Mouse (Mus musculus) MN1 (cell line): ENCODE data around the gene Ncam2.

ENCODE experiments used
- DNase-seq: peaks from one replicate; pipeline ENCODE4 v3.0.0-alpha.2; 2016; ENCODE audit warnings: low spot score

The Ncam2 gene

DNA sequence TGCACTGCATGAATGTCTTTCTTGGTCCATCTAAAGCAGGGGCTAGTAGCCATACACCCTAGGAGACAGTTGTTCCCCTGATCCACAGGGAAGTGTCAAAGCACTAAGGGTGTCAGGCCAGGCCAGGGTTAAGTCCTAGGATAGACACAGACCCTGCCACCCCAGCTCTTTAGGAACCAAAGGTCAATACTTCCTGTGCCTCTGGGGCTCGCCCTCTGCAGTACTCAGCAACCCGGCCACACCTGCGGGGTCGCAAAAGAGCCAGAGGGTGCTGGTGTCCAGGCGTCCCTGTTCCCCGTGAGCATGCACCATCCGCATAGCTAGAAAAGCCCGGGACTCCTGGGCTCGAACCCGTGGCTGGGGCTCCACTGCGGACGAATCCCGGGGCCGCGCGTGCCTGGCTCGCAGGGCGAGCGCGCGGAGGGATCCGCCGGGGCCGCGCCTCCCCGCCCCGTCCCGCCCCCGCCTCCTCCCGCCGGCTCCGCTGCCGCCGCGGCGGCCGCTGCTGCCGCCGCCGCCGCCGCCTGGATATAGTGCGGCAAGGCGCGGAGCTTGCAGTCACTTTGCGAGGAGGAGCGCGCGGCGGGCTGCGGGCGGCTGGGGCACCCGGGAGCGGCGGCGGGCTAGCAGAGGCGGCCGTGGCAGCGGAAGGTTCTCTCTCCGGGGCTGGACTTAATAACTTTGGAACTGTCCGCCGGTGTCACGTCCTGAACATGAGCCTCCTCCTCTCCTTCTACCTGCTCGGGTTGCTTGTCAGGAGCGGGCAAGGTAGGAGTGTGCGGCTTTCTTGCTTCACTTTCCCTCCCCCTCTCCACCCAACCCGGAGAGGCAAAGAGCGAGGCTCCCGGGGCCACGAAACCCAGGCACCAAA, at the start of gene Ncam2:
TSS of gene Ncam2 (plus strand) at position 497 of the 871 bp plus-strand sequence.
- DNase-seq = no peak

GRCm38 (mm10) chr16:81170828-81171227, 29.7 kb upstream of the Ncam2 start:
- no peak for DNase-seq

DNA sequence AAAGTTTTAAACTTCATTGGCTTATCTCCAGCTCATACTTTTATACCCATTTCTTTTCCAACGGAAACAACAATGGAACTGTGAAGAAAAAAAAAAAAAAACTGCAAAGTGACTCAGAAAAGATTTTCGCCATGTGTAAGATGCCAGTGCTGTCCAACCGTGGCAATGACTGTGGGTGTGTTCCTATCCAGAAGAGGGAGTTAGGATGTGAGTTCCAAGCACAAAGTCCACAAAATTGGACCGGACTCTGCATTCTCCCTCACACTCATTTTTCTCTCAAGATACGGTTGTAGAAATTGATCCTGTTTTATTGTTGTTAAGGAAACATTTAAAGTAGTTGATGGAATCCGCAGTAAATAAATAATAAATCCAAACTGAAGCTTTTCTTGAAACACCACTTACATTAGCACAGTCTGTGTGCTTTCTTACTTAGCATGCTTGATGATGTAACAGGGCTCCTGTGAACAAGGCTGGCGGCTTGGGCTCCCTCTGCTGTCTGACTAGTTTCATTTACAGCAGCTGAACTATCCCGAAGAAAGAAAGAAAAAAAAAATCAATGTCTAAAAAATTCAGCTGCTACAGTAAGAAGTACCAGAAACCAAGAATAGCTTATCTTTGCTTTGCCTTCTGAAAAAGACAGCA, 25.1 kb upstream of the Ncam2 start:
- DNase-seq = no peak

DNA sequence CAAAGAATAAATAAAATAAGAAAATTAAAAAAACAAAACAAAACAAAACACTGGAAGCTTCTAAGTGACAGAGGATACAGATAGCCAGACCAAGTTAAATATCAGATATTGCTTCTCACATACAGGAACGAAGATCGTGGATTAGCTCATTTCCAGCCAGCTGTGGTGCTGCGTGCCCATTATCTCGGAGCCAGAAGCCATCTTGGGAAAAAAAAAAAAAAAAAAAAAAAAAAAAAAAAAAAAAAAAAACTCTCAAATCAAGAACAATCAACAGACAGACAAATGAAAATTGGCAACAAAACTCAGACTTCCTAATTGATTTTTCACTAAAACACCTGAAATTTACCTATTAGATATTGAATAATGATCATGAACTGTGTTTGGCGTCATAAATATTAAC, 20.7 kb upstream of the Ncam2 start:
- DNase-seq = no peak

DNA sequence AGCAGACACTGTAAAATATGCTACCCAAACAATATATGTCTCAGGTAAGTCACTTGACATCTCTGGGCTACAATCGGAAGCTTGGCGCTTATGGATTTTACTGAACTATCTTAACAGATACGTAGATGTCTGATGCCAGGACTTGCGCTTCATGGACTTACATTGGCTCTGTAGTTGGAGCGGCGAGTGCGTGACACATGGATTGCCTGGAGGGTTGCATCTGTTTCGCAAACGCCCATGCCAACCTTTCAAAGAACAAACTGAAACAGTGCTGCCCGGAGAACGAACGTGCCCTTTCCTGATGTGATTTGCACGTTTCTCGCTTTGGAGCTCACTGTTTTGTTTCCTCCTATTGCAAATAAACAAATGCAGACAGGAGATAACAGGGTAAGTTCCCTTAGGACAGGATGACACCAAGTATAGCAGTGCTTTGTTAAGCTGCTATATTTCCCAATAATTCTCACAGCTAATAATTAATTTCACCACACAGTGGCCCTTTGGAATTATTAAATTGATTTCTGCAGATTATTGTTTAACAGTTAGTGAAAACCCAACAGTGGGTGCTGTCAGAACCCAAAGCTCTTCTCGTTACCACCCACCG, 12.8 kb upstream of the Ncam2 start:
- no peak for DNase-seq

GRCm38 (mm10) chr16:81191621-81192020, 8.9 kb upstream of the Ncam2 start:
- DNase-seq = no peak

DNA sequence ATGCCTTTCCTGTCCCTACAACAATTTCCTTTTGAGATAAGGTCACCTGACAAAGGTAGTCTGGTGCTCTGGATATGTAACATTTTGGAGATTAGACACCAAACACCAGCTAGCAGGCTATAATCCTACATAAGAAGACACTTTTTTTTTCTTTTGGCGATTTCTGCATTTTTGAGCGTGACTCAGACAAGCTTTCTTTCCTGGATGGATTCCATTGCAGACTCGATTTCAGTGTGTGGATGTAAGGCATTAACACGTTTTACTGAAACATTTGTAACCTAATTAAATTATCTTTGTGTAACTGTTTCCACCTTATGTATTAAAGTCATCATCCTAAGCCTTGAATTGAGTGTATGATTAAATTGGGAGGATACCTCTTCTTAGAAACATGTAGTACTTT, 7.9 kb upstream of the Ncam2 start:
- no peak for DNase-seq

GRCm38 (mm10) chr16:81199467-81199866, 1.0 kb upstream of the Ncam2 start:
- no peak for DNase-seq

DNA sequence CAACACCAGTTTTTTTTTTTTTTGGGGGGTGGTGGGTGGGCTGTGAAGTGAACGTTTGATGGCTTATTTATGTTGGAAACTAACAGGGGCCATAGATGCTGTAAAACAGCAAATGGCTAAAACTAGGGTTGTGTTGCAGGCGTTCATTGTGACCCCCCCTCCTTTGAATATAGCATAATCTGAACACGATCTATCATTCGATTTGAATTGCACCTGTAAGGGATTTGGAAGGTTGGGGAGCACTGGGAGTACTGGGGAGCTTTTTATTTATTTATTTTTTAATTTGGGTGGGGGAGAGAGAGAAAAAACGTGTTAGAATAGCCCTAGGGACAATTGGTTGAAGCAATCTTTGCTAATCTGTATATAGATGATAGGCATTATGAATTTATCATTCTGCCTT, 974 bp downstream of the Ncam2 start:
- DNase-seq = no peak

- DNase-seq = no peak
Observed at GRCm38 (mm10) chr16:81201992-81202391, 1.5 kb downstream of the Ncam2 start.

DNA sequence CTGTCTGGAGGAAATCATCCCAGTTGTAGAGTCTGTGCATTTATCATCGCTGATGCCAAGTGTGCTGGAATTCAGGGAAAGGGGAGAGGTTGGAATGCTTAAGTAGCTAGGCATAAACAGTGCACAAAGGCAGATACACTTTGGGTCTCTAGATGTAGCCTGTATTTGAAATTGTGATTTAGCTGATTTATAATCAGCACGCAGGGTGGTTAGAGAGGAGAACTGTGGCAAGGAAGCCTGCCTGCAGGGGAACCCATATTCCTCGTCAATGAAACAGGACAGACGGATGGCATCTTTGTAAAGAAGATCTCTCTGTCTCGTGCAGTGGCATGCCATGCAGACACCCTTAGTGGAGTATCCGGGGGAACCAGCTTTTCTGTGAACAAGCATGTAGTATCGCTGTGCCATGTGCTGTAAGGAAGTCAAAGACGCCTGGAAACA, 2.2 kb downstream of the Ncam2 start:
- DNase-seq = no peak

- no peak for DNase-seq
Observed at GRCm38 (mm10) chr16:81204405-81205034, 4.0 kb downstream of the Ncam2 start.

DNA sequence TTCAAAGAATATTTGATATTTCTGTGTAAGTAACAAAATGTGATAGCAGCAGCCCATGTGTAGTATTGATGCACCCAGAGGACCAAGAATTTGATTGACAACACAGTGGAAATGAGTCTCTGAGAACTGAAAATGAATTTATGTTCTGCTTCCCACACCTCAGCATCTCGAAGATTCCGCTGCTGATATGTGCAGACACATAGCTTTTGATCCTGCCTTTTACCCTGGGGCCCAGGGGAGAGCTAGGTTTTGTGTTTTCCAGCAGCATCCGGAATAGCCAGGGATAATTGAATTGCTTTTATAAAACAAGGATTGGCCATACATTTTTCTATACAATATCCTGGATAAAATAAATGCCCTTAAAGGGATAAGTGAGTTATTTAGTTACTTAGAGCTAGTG, 20.7 kb downstream of the Ncam2 start:
- DNase-seq = no peak

DNA sequence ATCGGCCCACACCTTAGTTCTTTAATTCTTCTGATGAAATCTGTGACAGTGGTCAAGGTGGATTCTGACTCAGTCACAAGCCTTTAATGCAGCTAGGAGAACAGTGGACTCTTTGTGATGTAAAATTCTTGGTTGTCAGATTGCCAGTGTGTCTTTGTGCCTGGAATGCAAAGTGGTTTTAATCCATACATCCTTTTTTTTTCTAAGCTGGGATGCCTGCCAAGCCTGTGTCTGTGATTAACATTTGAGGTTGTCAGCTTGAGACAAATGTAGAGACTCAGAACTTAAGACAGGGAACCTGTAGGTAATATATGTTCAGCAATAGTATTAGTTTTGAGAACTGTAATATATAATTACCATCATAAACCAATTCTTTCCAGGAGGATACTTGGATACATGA, 23.3 kb downstream of the Ncam2 start:
- no peak for DNase-seq

GRCm38 (mm10) chr16:81224253-81224652, 23.8 kb downstream of the Ncam2 start:
- no peak for DNase-seq

GRCm38 (mm10) chr16:81254875-81255274, 54.4 kb downstream of the Ncam2 start:
- no peak for DNase-seq

DNA sequence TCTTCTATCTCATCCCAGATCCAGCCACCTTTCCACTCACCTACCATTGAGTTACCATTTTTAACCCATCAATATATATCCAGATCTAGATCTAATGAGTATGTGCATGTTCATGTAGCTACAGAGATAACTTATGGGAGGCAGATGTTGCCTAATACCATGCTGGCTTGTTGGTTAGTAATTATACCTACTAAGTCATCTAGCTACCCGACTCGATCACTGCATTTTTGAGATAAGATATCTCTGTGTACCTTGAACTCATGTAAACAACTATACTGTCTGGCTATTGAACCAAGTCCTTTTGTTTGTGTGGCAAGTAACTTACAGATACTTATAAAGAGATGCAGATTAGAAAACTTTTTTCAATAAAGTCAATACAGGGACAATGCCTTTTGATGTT, 59.9 kb downstream of the Ncam2 start:
- DNase-seq = no peak

- no peak for DNase-seq
Observed at GRCm38 (mm10) chr16:81273597-81274360, 73.3 kb downstream of the Ncam2 start.

GRCm38 (mm10) chr16:81284241-81284640, 83.7 kb downstream of the Ncam2 start:
- DNase-seq = no peak

GRCm38 (mm10) chr16:81284859-81285837, 84.7 kb downstream of the Ncam2 start:
- no peak for DNase-seq

GRCm38 (mm10) chr16:81285882-81286281, 85.4 kb downstream of the Ncam2 start:
- DNase-seq = no peak
